Mouse (Mus musculus) brown adipose tissue, adult 24 weeks (tissue): ENCODE measurements around the gene Map1lc3b. TPM values are rescaled to one million over a fixed set of nuclear protein-coding genes. Genes with fewer than 3 reads are reported as not detected.

ENCODE experiments used
- H3K27ac ChIP-seq: fragments of 200-500 bp; replicated peaks from 2 replicates; pipeline ENCODE4 v1.5.1; 2012; ENCODE audit warnings: low read depth, mild to moderate bottlenecking, low read length
- H3K4me1 ChIP-seq: fragments of 200-500 bp; 2 replicates; pipeline ENCODE4 v1.6.1; 2012; ENCODE audit warnings: low read length, mixed read lengths; ENCODE audit not compliant: control insufficient read depth, insufficient read depth, insufficient read length
- H3K4me3 ChIP-seq: fragments of 200-500 bp; 2 replicates; pipeline ENCODE4 v1.5.1; 2012; ENCODE audit warnings: low read depth, mild to moderate bottlenecking, low read length, moderate library complexity; ENCODE audit not compliant: insufficient read depth
- polyA plus RNA-seq: library from polyadenylated mRNA; stranded (reverse); fragments of >200 nt; gene quantifications from 2 replicates; pipeline ENCODE4 v1.2.4, GENCODE M21; 2012; ENCODE audit not compliant: missing spikeins, insufficient read depth, insufficient read length

Map1lc3b gene
- polyA plus RNA-seq = 258 and 275 TPM in 2 replicates

GRCm38 (mm10) chr8:121590203-121591177 lies at the start of gene Map1lc3b:
TSS of gene Map1lc3b (plus strand) at chr8:121590361.
- Histone ChIP-seq H3K4me1 (peaks cover 15% of the 10 kb centered on the region), H3K27ac (peak within 1 kb of the TSS; percentile 69), H3K4me3 (peak within 1 kb of the TSS; percentile 94)

GRCm38 (mm10) chr8:121541862-121542261 lies 48.3 kb upstream of the Map1lc3b start:
- no peak overlapping the region for H3K27ac ChIP-seq
- H3K4me1 ChIP-seq = no peaks in the 10 kb centered on the region
- H3K4me3 ChIP-seq = no peak overlapping the region

- no peak overlapping the region for H3K4me3 ChIP-seq
- no peaks in the 10 kb centered on the region for H3K4me1 ChIP-seq
- no peak overlapping the region for H3K27ac ChIP-seq
These were observed 47.3 kb upstream of the Map1lc3b start for GRCm38 (mm10) chr8:121542901-121543300.

GRCm38 (mm10) chr8:121544276-121544785 lies 45.8 kb upstream of the Map1lc3b start, which contains the start of gene 1700018B08Rik:
TSS of gene 1700018B08Rik (minus strand) at chr8:121544320.
- H3K4me3 ChIP-seq = no peak within 1 kb of the TSS
- no peaks in the 10 kb centered on the region for H3K4me1 ChIP-seq
- no peak within 1 kb of the TSS for H3K27ac ChIP-seq

- no peaks in the 10 kb centered on the region for H3K4me1 ChIP-seq
- H3K4me3 ChIP-seq = no peak overlapping the region
- H3K27ac ChIP-seq = no peak overlapping the region
These were observed 45.2 kb upstream of the Map1lc3b start for GRCm38 (mm10) chr8:121544936-121545335.

GRCm38 (mm10) chr8:121547132-121547531 lies 43.0 kb upstream of the Map1lc3b start:
- no peak overlapping the region for H3K4me3 ChIP-seq
- H3K27ac ChIP-seq = no peak overlapping the region
- no peaks in the 10 kb centered on the region for H3K4me1 ChIP-seq

- no peak overlapping the region for H3K27ac ChIP-seq
- no peak overlapping the region for H3K4me3 ChIP-seq
- no peaks in the 10 kb centered on the region for H3K4me1 ChIP-seq
These were observed 40.1 kb upstream of the Map1lc3b start for GRCm38 (mm10) chr8:121550056-121550455.

- Histone ChIP-seq H3K4me1 (no peaks in the 10 kb centered on the region), H3K27ac (no peak overlapping the region), H3K4me3 (no peak overlapping the region)
These were observed 38.8 kb upstream of the Map1lc3b start for GRCm38 (mm10) chr8:121551065-121551985.

GRCm38 (mm10) chr8:121552506-121552905 lies 37.7 kb upstream of the Map1lc3b start:
- Histone ChIP-seq H3K4me3 (no peak overlapping the region), H3K27ac (no peak overlapping the region), H3K4me1 (no peaks in the 10 kb centered on the region)

GRCm38 (mm10) chr8:121553831-121554475 lies 36.2 kb upstream of the Map1lc3b start:
- H3K27ac ChIP-seq = no peak overlapping the region
- H3K4me1 ChIP-seq = no peaks in the 10 kb centered on the region
- H3K4me3 ChIP-seq = no peak overlapping the region

GRCm38 (mm10) chr8:121557746-121558145 lies 32.4 kb upstream of the Map1lc3b start:
- Histone ChIP-seq H3K27ac (no peak overlapping the region), H3K4me1 (peaks cover 8% of the 10 kb centered on the region; the same call in 1 of the 2 replicates), H3K4me3 (no peak overlapping the region)

- Histone ChIP-seq H3K4me1 (peaks cover 9% of the 10 kb centered on the region; the same call in 1 of the 2 replicates), H3K4me3 (no peak overlapping the region), H3K27ac (no peak overlapping the region)
These were observed 31.6 kb upstream of the Map1lc3b start for GRCm38 (mm10) chr8:121558538-121558937.

- no peak overlapping the region for H3K27ac ChIP-seq
- H3K4me3 ChIP-seq = no peak overlapping the region
- peaks cover 9% of the 10 kb centered on the region; the same call in 1 of the 2 replicates for H3K4me1 ChIP-seq
These were observed 30.4 kb upstream of the Map1lc3b start for GRCm38 (mm10) chr8:121559801-121560200.

- no peak overlapping the region for H3K4me3 ChIP-seq
- H3K27ac ChIP-seq = no peak overlapping the region
- peaks cover 9% of the 10 kb centered on the region; the same call in 1 of the 2 replicates for H3K4me1 ChIP-seq
These were observed 29.6 kb upstream of the Map1lc3b start for GRCm38 (mm10) chr8:121560432-121561100.
